Mouse (Mus musculus) kidney, postnatal 36 days (tissue): ENCODE measurements around the gene Pde1a.

Experiments
- DNase-seq, 2 experiments: peaks; one replicate each; pipeline ENCODE4 v3.0.0; 2021 to 2022; ENCODE audit warnings: mixed read lengths in 2 of 2

Pde1a gene

GRCm38 (mm10) chr2:79798627-79799026 is 330.6 kb downstream of the Pde1a start:
- no peak for DNase-seq

GRCm38 (mm10) chr2:79797444-79797843 is 331.8 kb downstream of the Pde1a start:
- DNase-seq = no peak

GRCm38 (mm10) chr2:79793186-79793585 is 336.1 kb downstream of the Pde1a start:
- no peak for DNase-seq

DNA sequence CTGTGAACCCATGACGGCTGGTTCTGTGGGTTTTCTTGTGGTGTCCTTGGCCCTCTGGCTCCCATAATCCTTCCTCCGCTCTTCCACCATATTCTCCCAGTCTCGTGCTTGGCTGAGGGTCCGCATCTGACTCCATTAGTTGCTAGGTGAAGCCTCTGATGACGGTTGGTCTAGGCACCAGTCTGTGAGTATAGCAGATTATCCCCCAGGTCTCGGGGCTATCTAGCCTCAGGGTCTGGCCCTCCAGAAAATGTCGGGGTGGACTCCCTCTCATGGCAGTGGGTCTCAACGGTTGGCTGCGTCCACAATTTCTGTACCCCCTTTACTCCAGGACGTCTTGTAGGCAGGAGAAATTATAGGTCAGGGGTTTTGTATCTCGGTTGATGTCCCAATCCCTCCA is 342.8 kb downstream of the Pde1a start:
- no peak for DNase-seq

- DNase-seq = no peak
Observed at GRCm38 (mm10) chr2:79785541-79786134, 343.6 kb downstream of the Pde1a start.
